Mouse (Mus musculus) heart, postnatal 0 days (tissue): ENCODE results near the gene Tmem198.

Source experiments
- CTCF ChIP-seq: IDR thresholded peaks from 2 replicates; pipeline ENCODE4 v1.5.1; 2016; ENCODE audit warnings: antibody characterized with exemption, control low read depth, low read depth
- EP300 ChIP-seq: IDR thresholded peaks from 2 replicates; pipeline ENCODE4 v1.6.1; 2016; ENCODE audit warnings: antibody characterized with exemption, low read depth

- TF ChIP-seq CTCF (no peak), EP300 (no peak)
Measured at GRCm38 (mm10) chr1:75460297-75460696, 19.0 kb upstream of the Tmem198 start.
